Mouse (Mus musculus) CH12.LX (cell line): ENCODE measurements around the gene Fdx1l. TPM values are rescaled to one million over a fixed set of nuclear protein-coding genes. Genes with fewer than 3 reads are reported as not detected.

Experiments
- DNase-seq: peaks from one replicate; pipeline ENCODE4 v3.0.0-alpha.2; 2013; ENCODE audit errors: extremely low read depth
- H3K27ac ChIP-seq: 2 replicates; pipeline ENCODE4 v1.5.1; 2012; ENCODE audit warnings: low read depth, mild to moderate bottlenecking, control low read depth, moderate library complexity; ENCODE audit not compliant: insufficient read depth
- H3K27me3 ChIP-seq: replicated peaks from 2 replicates; pipeline ENCODE3; 2012; ENCODE audit warnings: inconsistent platforms
- H3K36me3 ChIP-seq, 2 experiments: replicated peaks in 1 of 2; 2 replicates each; pipeline versions ENCODE3 to v1.6.1; 2012; ENCODE audit warnings: inconsistent platforms in 1 of 2, low read length in 1 of 2, mild to moderate bottlenecking in 1 of 2, mixed read lengths in 1 of 2, moderate library complexity in 1 of 2; ENCODE audit not compliant: control insufficient read depth in 1 of 2, insufficient read depth in 1 of 2
- H3K4me1 ChIP-seq, 2 experiments: 2 replicates each; pipeline ENCODE4 v1.6.1; 2012; ENCODE audit warnings: inconsistent platforms in 1 of 2, moderate library complexity in 1 of 2; ENCODE audit not compliant: insufficient read depth in 2 of 2, control insufficient read depth in 1 of 2
- H3K4me2 ChIP-seq: 2 replicates; pipeline ENCODE4 v1.6.1; 2012; ENCODE audit warnings: low read depth, mild to moderate bottlenecking, control low read depth; ENCODE audit not compliant: poor library complexity, insufficient read depth, severe bottlenecking
- H3K4me3 ChIP-seq, 3 experiments: fragments of 150-350 bp in 1 of 3; sonication (generic) in 1 of 3; replicated peaks in 1 of 3; 2 replicates each; pipeline versions ENCODE3 to v1.5.1; 2011 to 2012; ENCODE audit warnings: low read depth in 2 of 3, low read length in 2 of 3, mild to moderate bottlenecking in 2 of 3, moderate library complexity in 2 of 3, control low read depth in 1 of 3, improper control_type of control experiment in 1 of 3, inconsistent platforms in 1 of 3, mixed read lengths in 1 of 3; ENCODE audit not compliant: poor library complexity in 1 of 3
- H3K79me2 ChIP-seq: replicated peaks from 2 replicates; pipeline ENCODE4 v1.6.1; 2012; ENCODE audit warnings: mild to moderate bottlenecking, moderate library complexity; ENCODE audit not compliant: control insufficient read depth, poor library complexity, insufficient read depth, severe bottlenecking; ENCODE audit errors: extremely low read depth
- H3K9ac ChIP-seq: 2 replicates; pipeline ENCODE4 v1.6.1; 2012; ENCODE audit warnings: low read depth, mild to moderate bottlenecking, control low read depth, moderate library complexity; ENCODE audit not compliant: insufficient read depth
- H3K9me3 ChIP-seq: replicated peaks from 2 replicates; pipeline ENCODE3; 2012; ENCODE audit warnings: low read length, inconsistent platforms, mixed read lengths
- BHLHE40 ChIP-seq: IDR thresholded peaks from 2 replicates; pipeline ENCODE4 v1.6.1; 2011; ENCODE audit warnings: mild to moderate bottlenecking, low read depth, low read length, improper control_type of control experiment
- CHD1 ChIP-seq: IDR thresholded peaks from 2 replicates; pipeline ENCODE4 v1.6.1; 2012; ENCODE audit warnings: low read depth, low read length, improper control_type of control experiment, inconsistent platforms
- CHD2 ChIP-seq: IDR thresholded peaks from 2 replicates; pipeline ENCODE4 v1.6.1; 2011; ENCODE audit warnings: low read length, improper control_type of control experiment
- CTCF ChIP-seq, 2 experiments: IDR thresholded peaks in 1 of 2; conservative IDR thresholded peaks in 1 of 2; 2 replicates each; pipeline ENCODE4 v1.5.1; 2011 to 2012; ENCODE audit warnings: low read depth in 2 of 2, low read length in 2 of 2, improper control_type of control experiment in 1 of 2, inconsistent platforms in 1 of 2, mild to moderate bottlenecking in 1 of 2, moderate library complexity in 1 of 2
- E2F4 ChIP-seq: IDR thresholded peaks from 2 replicates; pipeline ENCODE4 v1.6.1; 2011; ENCODE audit warnings: low read depth, low read length, improper control_type of control experiment; ENCODE audit not compliant: insufficient replicate concordance
- ELF1 ChIP-seq: IDR thresholded peaks from 2 replicates; pipeline ENCODE4 v1.6.1; 2014; ENCODE audit warnings: low read depth, mild to moderate bottlenecking, inconsistent platforms, low read length, improper control_type of control experiment
- EP300 ChIP-seq: IDR thresholded peaks from 2 replicates; pipeline ENCODE4 v1.6.1; 2011; ENCODE audit warnings: low read length, improper control_type of control experiment
- ETS1 ChIP-seq: conservative IDR thresholded peaks from 2 replicates; pipeline ENCODE4 v1.6.1; 2012; ENCODE audit warnings: low read depth, mild to moderate bottlenecking, inconsistent platforms, low read length, improper control_type of control experiment, moderate library complexity
- GABPA ChIP-seq: IDR thresholded peaks from 2 replicates; pipeline ENCODE4 v1.6.1; 2012; ENCODE audit warnings: low read depth, low read length, improper control_type of control experiment, inconsistent platforms; ENCODE audit not compliant: insufficient replicate concordance
- HCFC1 ChIP-seq: IDR thresholded peaks from 2 replicates; pipeline ENCODE4 v1.6.1; 2012; ENCODE audit warnings: low read depth, mild to moderate bottlenecking, inconsistent platforms, low read length, improper control_type of control experiment
- IRF4 ChIP-seq: IDR thresholded peaks from 2 replicates; pipeline ENCODE4 v1.6.1; 2014; ENCODE audit warnings: low read depth, mild to moderate bottlenecking, inconsistent platforms, low read length, improper control_type of control experiment
- JUN ChIP-seq: IDR thresholded peaks from 2 replicates; pipeline ENCODE4 v1.6.1; 2011; ENCODE audit warnings: low read depth, mild to moderate bottlenecking, low read length, improper control_type of control experiment, moderate library complexity; ENCODE audit not compliant: insufficient read depth
- JUND ChIP-seq: conservative IDR thresholded peaks from 2 replicates; pipeline ENCODE4 v1.6.1; 2011; ENCODE audit warnings: low read depth, low read length, improper control_type of control experiment
- KAT2A ChIP-seq: IDR thresholded peaks from 2 replicates; pipeline ENCODE4 v1.6.1; 2012; ENCODE audit warnings: low read length, improper control_type of control experiment, inconsistent platforms; ENCODE audit not compliant: insufficient replicate concordance
- MAFK ChIP-seq: IDR thresholded peaks from 2 replicates; pipeline ENCODE4 v1.6.1; 2011; ENCODE audit warnings: low read length, improper control_type of control experiment; ENCODE audit not compliant: insufficient replicate concordance
- MAX ChIP-seq: IDR thresholded peaks from 2 replicates; pipeline ENCODE4 v1.6.1; 2011; ENCODE audit warnings: low read length, improper control_type of control experiment
- MAZ ChIP-seq: IDR thresholded peaks from 2 replicates; pipeline ENCODE4 v1.6.1; 2012; ENCODE audit warnings: low read depth, mild to moderate bottlenecking, inconsistent platforms, low read length, improper control_type of control experiment, moderate library complexity
- MEF2A ChIP-seq: IDR thresholded peaks from 2 replicates; pipeline ENCODE4 v1.6.1; 2014; ENCODE audit warnings: low read depth, mild to moderate bottlenecking, inconsistent platforms, low read length, improper control_type of control experiment, borderline replicate concordance
- MXI1 ChIP-seq: IDR thresholded peaks from 2 replicates; pipeline ENCODE4 v1.6.1; 2011; ENCODE audit warnings: mild to moderate bottlenecking, low read depth, low read length, improper control_type of control experiment
- MYC ChIP-seq: IDR thresholded peaks from 2 replicates; pipeline ENCODE4 v1.6.1; 2011; ENCODE audit warnings: low read depth, mild to moderate bottlenecking, improper control_type of control experiment, low read length
- NELFE ChIP-seq: IDR thresholded peaks from 2 replicates; pipeline ENCODE4 v1.6.1; 2011; ENCODE audit warnings: low read depth, low read length, improper control_type of control experiment
- NRF1 ChIP-seq: IDR thresholded peaks from 2 replicates; pipeline ENCODE4 v1.6.1; 2014; ENCODE audit warnings: low read depth, mild to moderate bottlenecking, inconsistent platforms, low read length, improper control_type of control experiment, moderate library complexity
- PAX5 ChIP-seq: IDR thresholded peaks from 2 replicates; pipeline ENCODE4 v1.6.1; 2012; ENCODE audit warnings: low read length, inconsistent platforms, mixed read lengths
- POLR2A ChIP-seq: IDR thresholded peaks from 2 replicates; pipeline ENCODE4 v1.6.1; 2011; ENCODE audit warnings: low read depth, mild to moderate bottlenecking, improper control_type of control experiment, low read length
- POLR2AphosphoS2 ChIP-seq: IDR thresholded peaks from 2 replicates; pipeline ENCODE4 v1.6.1; 2011; ENCODE audit warnings: low read depth, low read length, improper control_type of control experiment
- RAD21 ChIP-seq: IDR thresholded peaks from 2 replicates; pipeline ENCODE4 v1.6.1; 2011; ENCODE audit warnings: low read depth, mild to moderate bottlenecking, low read length, improper control_type of control experiment, moderate library complexity
- RCOR1 ChIP-seq: conservative IDR thresholded peaks from 2 replicates; pipeline ENCODE4 v1.6.1; 2012; ENCODE audit warnings: low read depth, mild to moderate bottlenecking, inconsistent platforms, low read length, improper control_type of control experiment
- SIN3A ChIP-seq: IDR thresholded peaks from 2 replicates; pipeline ENCODE4 v1.6.1; 2012; ENCODE audit warnings: low read length, improper control_type of control experiment, inconsistent platforms
- SMC3 ChIP-seq: IDR thresholded peaks from 2 replicates; pipeline ENCODE4 v1.6.1; 2011; ENCODE audit warnings: low read depth, low read length, improper control_type of control experiment
- TBP ChIP-seq: conservative IDR thresholded peaks from 2 replicates; pipeline ENCODE4 v1.6.1; 2011; ENCODE audit warnings: low read depth, low read length, improper control_type of control experiment
- TCF12 ChIP-seq: IDR thresholded peaks from 2 replicates; pipeline ENCODE4 v1.6.1; 2014; ENCODE audit warnings: low read depth, mild to moderate bottlenecking, inconsistent platforms, low read length, improper control_type of control experiment
- UBTF ChIP-seq: IDR thresholded peaks from 2 replicates; pipeline ENCODE4 v1.6.1; 2012; ENCODE audit warnings: low read depth, mild to moderate bottlenecking, inconsistent platforms, low read length, improper control_type of control experiment, moderate library complexity
- USF1 ChIP-seq: IDR thresholded peaks from 2 replicates; pipeline ENCODE4 v1.6.1; 2014; ENCODE audit warnings: low read depth, mild to moderate bottlenecking, inconsistent platforms, low read length, improper control_type of control experiment
- USF2 ChIP-seq: conservative IDR thresholded peaks from 2 replicates; pipeline ENCODE4 v1.6.1; 2011; ENCODE audit warnings: low read depth, low read length, improper control_type of control experiment
- ZC3H11A ChIP-seq: IDR thresholded peaks from 2 replicates; pipeline ENCODE4 v1.6.1; 2012; ENCODE audit warnings: low read depth, mild to moderate bottlenecking, inconsistent platforms, low read length, improper control_type of control experiment
- ZKSCAN1 ChIP-seq: IDR thresholded peaks from 2 replicates; pipeline ENCODE4 v1.6.1; 2012; ENCODE audit warnings: low read depth, inconsistent platforms, low read length, improper control_type of control experiment, borderline replicate concordance
- ZMIZ1 ChIP-seq: IDR thresholded peaks from 2 replicates; pipeline ENCODE4 v1.6.1; 2012; ENCODE audit warnings: low read depth, mild to moderate bottlenecking, inconsistent platforms, low read length, improper control_type of control experiment
- ZNF384 ChIP-seq: IDR thresholded peaks from 2 replicates; pipeline ENCODE4 v1.6.1; 2012; ENCODE audit warnings: low read depth, low read length, improper control_type of control experiment, inconsistent platforms
- dilution Hi-C: fragments of 300-500 bp; cut with MboI; formaldehyde crosslinking; loops from 2 replicates; pipeline ENCODE4 v1.14.3; 2020; ENCODE audit warnings: low sequenced_read_pairs; ENCODE audit not compliant: extremely low pct_unique_long_range_greater_than_20kb, extremely low pct_ligation_motif_present
- in situ Hi-C: fragments of 300-500 bp; cut with MboI; formaldehyde crosslinking; loops from 3 replicates; pipeline ENCODE4 v1.14.3; 2019; ENCODE audit warnings: low sequenced_read_pairs, low pct_ligation_motif_present, low pct_unique_long_range_greater_than_20kb, mixed read lengths
- polyA plus RNA-seq: library from polyadenylated mRNA; unstranded; fragments of >175 nt; gene quantifications from 2 replicates; pipeline ENCODE4 v1.2.1, GENCODE M21; 2012; ENCODE audit warnings: low read depth; ENCODE audit not compliant: insufficient read length
- total RNA-seq, 2 experiments: library from RNA; depleted of rRNA; stranded (reverse); fragments of 300-350 nt in 1 of 2; fragments of >200 nt in 1 of 2; gene quantifications; 2 replicates each; pipeline ENCODE4 v1.2.3; 2012 to 2014

The Fdx1l gene
- total and polyA plus RNA-seq, 3 experiments: 70.8 to 105 (median 79.7) TPM

DNA sequence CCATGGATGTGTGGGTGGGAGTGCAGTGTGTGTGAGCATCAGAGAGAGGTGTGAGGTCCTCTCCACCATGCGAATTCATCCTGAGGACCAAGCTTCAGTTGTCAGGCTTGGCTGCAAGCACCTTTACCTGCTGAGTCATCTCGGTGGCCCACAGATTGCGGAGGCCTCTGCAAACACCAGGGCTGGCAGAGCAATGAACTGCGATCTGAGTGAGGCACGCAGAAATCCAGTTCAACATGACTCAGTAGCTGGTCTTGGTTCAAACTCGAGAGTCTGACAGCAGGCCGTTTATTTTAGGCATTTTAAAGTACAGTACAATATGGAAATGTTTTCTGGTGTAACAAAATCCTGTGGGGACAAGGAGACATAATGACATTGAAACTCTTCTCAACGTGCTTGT lies 24.4 kb upstream of the Fdx1l start:
- H3K4me3 ChIP-seq: no peak overlapping the region
- H3K4me1 ChIP-seq: peaks cover 15 to 56% of the 10 kb centered on the region in 2 experiments
- TF ChIP-seq TBP: 0 out of 2 replicates have a peak, but pooled peaks have one; percentile 17
- no peak for TF ChIP-seq NELFE
- no peak for TF ChIP-seq USF1
- TF ChIP-seq MAZ: 0 out of 2 replicates have a peak, but pooled peaks have one; percentile 39
- TF ChIP-seq MAFK: peak; percentile 80
- TF ChIP-seq ETS1: peak; percentile 49; the same call in 1 of the 2 replicates
- TF ChIP-seq BHLHE40: no peak
- TF ChIP-seq SIN3A: peak; percentile 63; the same call in 1 of the 2 replicates
- TF ChIP-seq IRF4: peak; percentile 36; the same call in 1 of the 2 replicates
- no peak for TF ChIP-seq KAT2A
- TF ChIP-seq ELF1: no peak
- no peak for TF ChIP-seq USF2
- TF ChIP-seq CTCF (conservative IDR thresholded peaks at IDR 0.05 in 1 of 2, IDR thresholded peaks at IDR 0.05 in 1 of 2; ENCODE audit: low read depth in 2 of 2, low read length in 2 of 2): no peak
- TF ChIP-seq MYC: 0 out of 2 replicates have a peak, but pooled peaks have one; percentile 47
- no peak for TF ChIP-seq HCFC1
- TF ChIP-seq JUND: no peak
- no peak for TF ChIP-seq E2F4
- no peak for TF ChIP-seq POLR2A
- TF ChIP-seq RCOR1: 0 out of 2 replicates have a peak, but pooled peaks have one; percentile 16
- TF ChIP-seq CHD1: no peak
- TF ChIP-seq POLR2AphosphoS2: no peak
- no peak for TF ChIP-seq PAX5
- no peak for TF ChIP-seq GABPA
- TF ChIP-seq TCF12: 0 out of 2 replicates have a peak, but pooled peaks have one; percentile 11
- no peak for TF ChIP-seq ZKSCAN1
- TF ChIP-seq SMC3: no peak
- peak; percentile 28; the same call in 1 of the 2 replicates for TF ChIP-seq MEF2A
- TF ChIP-seq NRF1: no peak
- no peak for TF ChIP-seq RAD21
- TF ChIP-seq UBTF: no peak
- TF ChIP-seq JUN: no peak; the same call in 1 of the 2 replicates
- TF ChIP-seq MAX: 0 out of 2 replicates have a peak, but pooled peaks have one; percentile 36
- TF ChIP-seq EP300: peak; percentile 26; the same call in 1 of the 2 replicates
- TF ChIP-seq ZC3H11A: no peak
- TF ChIP-seq ZNF384: no peak
- no peak; the same call in 1 of the 2 replicates for TF ChIP-seq MXI1
- no peak for TF ChIP-seq CHD2
- TF ChIP-seq ZMIZ1: no peak
- peak; percentile 47 for DNase-seq
- H3K9me3 ChIP-seq: no peaks in the 10 kb centered on the region
- dilution Hi-C loops: no loop called here
- H3K27me3 ChIP-seq: no peaks in the 10 kb centered on the region
- H3K79me2 ChIP-seq: no peaks in the 10 kb centered on the region
- H3K36me3 ChIP-seq: peaks cover 5 to 28% of the 10 kb centered on the region in 2 experiments
- H3K27ac ChIP-seq: peak overlapping the region; percentile 46
- in situ Hi-C loops: no loop called here
- H3K4me2 ChIP-seq: no peak overlapping the region
- no peak overlapping the region; the same call in 1 of the 2 replicates for H3K9ac ChIP-seq
